Mouse (Mus musculus): ENCODE results near the gene Car2. TPM values are rescaled to one million over a fixed set of nuclear protein-coding genes. Genes with fewer than 3 reads are reported as not detected.

Gene Car2
- total and polyA plus RNA-seq, 3 experiments = 1,129 to 1,746 (median 1,452) TPM

- Histone ChIP-seq H3K4me1 (ENCODE audit: insufficient read depth, low read depth, low read length) (peaks cover 64% of the 10 kb centered on the region), H3K27me3 (ENCODE audit: insufficient read depth, low read length) (no peaks in the 10 kb centered on the region), H3K4me3 (ENCODE audit: low read depth, low read length) (no peak overlapping the region), H3K36me3 (replicated peaks) (peaks cover 5% of the 10 kb centered on the region), H3K9me3 (replicated peaks) (no peaks in the 10 kb centered on the region)
- no peak for DNase-seq (ENCODE audit: low spot score)
- no peak for ATAC-seq (ENCODE audit: extremely low read depth, insufficient number of reproducible peaks, low FRiP score, poor library complexity, severe bottlenecking)
- TF ChIP-seq GATA2 (IDR thresholded peaks at IDR 0.05; ENCODE audit: borderline replicate concordance, low read depth, low read length) (no peak), GATA1 (IDR thresholded peaks at IDR 0.05; ENCODE audit: borderline replicate concordance, low read length) (no peak), CTCF (IDR thresholded peaks at IDR 0.05; ENCODE audit: low read depth, low read length) (no peak), TAL1 (conservative IDR thresholded peaks at IDR 0.05; ENCODE audit: low read depth, low read length) (no peak), POLR2AphosphoS5 (IDR thresholded peaks at IDR 0.05; ENCODE audit: insufficient replicate concordance, low read depth, low read length) (no peak)
These were observed 3.3 kb upstream of the Car2 start for GRCm38 (mm10) chr3:14882756-14883155.

- peaks cover 46% of the 10 kb centered on the region for H3K4me1 ChIP-seq (ENCODE audit: insufficient read depth, low read depth, low read length)
- DNase-seq (ENCODE audit: low spot score) (no peak), ATAC-seq (ENCODE audit: extremely low read depth, insufficient number of reproducible peaks, low FRiP score, poor library complexity, severe bottlenecking) (no peak)
- no peaks in the 10 kb centered on the region for H3K9me3 ChIP-seq (replicated peaks)
- H3K27me3 ChIP-seq (ENCODE audit: insufficient read depth, low read length) = no peaks in the 10 kb centered on the region
- H3K4me3 ChIP-seq (ENCODE audit: low read depth, low read length) = peak overlapping the region; percentile 20; the same call in 1 of the 2 replicates
- H3K36me3 ChIP-seq (replicated peaks) = peaks cover 25% of the 10 kb centered on the region
- TF ChIP-seq CTCF (IDR thresholded peaks at IDR 0.05; ENCODE audit: low read depth, low read length) (no peak), TAL1 (conservative IDR thresholded peaks at IDR 0.05; ENCODE audit: low read depth, low read length) (no peak), GATA2 (IDR thresholded peaks at IDR 0.05; ENCODE audit: borderline replicate concordance, low read depth, low read length) (no peak), GATA1 (IDR thresholded peaks at IDR 0.05; ENCODE audit: borderline replicate concordance, low read length) (no peak), POLR2AphosphoS5 (IDR thresholded peaks at IDR 0.05; ENCODE audit: insufficient replicate concordance, low read depth, low read length) (no peak)
These were observed 1.2 kb upstream of the Car2 start for GRCm38 (mm10) chr3:14884826-14885225.

GRCm38 (mm10) chr3:14887134-14887666 is 1.1 kb downstream of the Car2 start:
- Histone ChIP-seq H3K4me3 (ENCODE audit: low read depth, low read length) (peak overlapping the region; percentile 83), H3K36me3 (replicated peaks) (peaks cover 34% of the 10 kb centered on the region), H3K4me1 (ENCODE audit: insufficient read depth, low read depth, low read length) (peaks cover 25% of the 10 kb centered on the region), H3K27me3 (ENCODE audit: insufficient read depth, low read length) (no peaks in the 10 kb centered on the region), H3K9me3 (replicated peaks) (no peaks in the 10 kb centered on the region)
- no peak for ATAC-seq (ENCODE audit: extremely low read depth, insufficient number of reproducible peaks, low FRiP score, poor library complexity, severe bottlenecking)
- TF ChIP-seq GATA1 (IDR thresholded peaks at IDR 0.05; ENCODE audit: borderline replicate concordance, low read length) (no peak), GATA2 (IDR thresholded peaks at IDR 0.05; ENCODE audit: borderline replicate concordance, low read depth, low read length) (no peak), CTCF (IDR thresholded peaks at IDR 0.05; ENCODE audit: low read depth, low read length) (no peak), POLR2AphosphoS5 (IDR thresholded peaks at IDR 0.05; ENCODE audit: insufficient replicate concordance, low read depth, low read length) (no peak; the same call in 1 of the 2 replicates)
- no peak for DNase-seq (ENCODE audit: low spot score)

GRCm38 (mm10) chr3:14887686-14888295 is 1.7 kb downstream of the Car2 start:
- H3K27me3 ChIP-seq (ENCODE audit: insufficient read depth, low read length) = no peaks in the 10 kb centered on the region
- peak; percentile 7; the same call in 1 of the 2 replicates for ATAC-seq (ENCODE audit: extremely low read depth, insufficient number of reproducible peaks, low FRiP score, poor library complexity, severe bottlenecking)
- no peak for DNase-seq (ENCODE audit: low spot score)

GRCm38 (mm10) chr3:14888549-14888948 is 2.5 kb downstream of the Car2 start:
- DNase-seq (ENCODE audit: low spot score) (no peak), ATAC-seq (ENCODE audit: extremely low read depth, insufficient number of reproducible peaks, low FRiP score, poor library complexity, severe bottlenecking) (no peak)
- H3K4me1 ChIP-seq (ENCODE audit: insufficient read depth, low read depth, low read length) = peaks cover 19% of the 10 kb centered on the region
- TF ChIP-seq GATA2 (IDR thresholded peaks at IDR 0.05; ENCODE audit: borderline replicate concordance, low read depth, low read length) = no peak
- no peak for TF ChIP-seq TAL1 (conservative IDR thresholded peaks at IDR 0.05; ENCODE audit: low read depth, low read length)
- TF ChIP-seq GATA1 (IDR thresholded peaks at IDR 0.05; ENCODE audit: borderline replicate concordance, low read length) = no peak
- H3K36me3 ChIP-seq (replicated peaks) = peaks cover 41% of the 10 kb centered on the region
- H3K9me3 ChIP-seq (replicated peaks) = no peaks in the 10 kb centered on the region
- no peaks in the 10 kb centered on the region for H3K27me3 ChIP-seq (ENCODE audit: insufficient read depth, low read length)
- peak overlapping the region; percentile 83 for H3K4me3 ChIP-seq (ENCODE audit: low read depth, low read length)

More at GRCm38 (mm10) chr3:14887686-14888295, 1.7 kb downstream of the Car2 start:
- peak overlapping the region; percentile 83 for H3K4me3 ChIP-seq (ENCODE audit: low read depth, low read length)
- TF ChIP-seq TAL1 (conservative IDR thresholded peaks at IDR 0.05; ENCODE audit: low read depth, low read length) (no peak), POLR2AphosphoS5 (IDR thresholded peaks at IDR 0.05; ENCODE audit: insufficient replicate concordance, low read depth, low read length) (no peak; the same call in 1 of the 2 replicates), GATA2 (IDR thresholded peaks at IDR 0.05; ENCODE audit: borderline replicate concordance, low read depth, low read length) (no peak), GATA1 (IDR thresholded peaks at IDR 0.05; ENCODE audit: borderline replicate concordance, low read length) (no peak), CTCF (IDR thresholded peaks at IDR 0.05; ENCODE audit: low read depth, low read length) (no peak)
- H3K4me1 ChIP-seq (ENCODE audit: insufficient read depth, low read depth, low read length) = peaks cover 23% of the 10 kb centered on the region
- no peaks in the 10 kb centered on the region for H3K9me3 ChIP-seq (replicated peaks)
- peaks cover 37% of the 10 kb centered on the region for H3K36me3 ChIP-seq (replicated peaks)

- Histone ChIP-seq H3K36me3 (replicated peaks) (peaks cover 45% of the 10 kb centered on the region), H3K4me1 (ENCODE audit: insufficient read depth, low read depth, low read length) (peaks cover 20% of the 10 kb centered on the region), H3K9me3 (replicated peaks) (no peaks in the 10 kb centered on the region), H3K27me3 (ENCODE audit: insufficient read depth, low read length) (no peaks in the 10 kb centered on the region), H3K4me3 (ENCODE audit: low read depth, low read length) (peak overlapping the region; percentile 83)
- TF ChIP-seq GATA2 (IDR thresholded peaks at IDR 0.05; ENCODE audit: borderline replicate concordance, low read depth, low read length) (no peak), POLR2AphosphoS5 (IDR thresholded peaks at IDR 0.05; ENCODE audit: insufficient replicate concordance, low read depth, low read length) (no peak), TAL1 (conservative IDR thresholded peaks at IDR 0.05; ENCODE audit: low read depth, low read length) (no peak), GATA1 (IDR thresholded peaks at IDR 0.05; ENCODE audit: borderline replicate concordance, low read length) (no peak), CTCF (IDR thresholded peaks at IDR 0.05; ENCODE audit: low read depth, low read length) (no peak)
- DNase-seq (ENCODE audit: low spot score) (no peak), ATAC-seq (ENCODE audit: extremely low read depth, insufficient number of reproducible peaks, low FRiP score, poor library complexity, severe bottlenecking) (no peak)
These were observed 3.0 kb downstream of the Car2 start for GRCm38 (mm10) chr3:14889085-14889484.
